Mouse (Mus musculus) cerebellum, adult 11 months (tissue): ENCODE results near the gene Cmtm2b.
"Not testable (repeated sequence)": the region's sequence is repeated elsewhere in the genome, so short reads cannot be mapped to it uniquely, and the experiment has no call there.

Experiments
- DNase-seq: peaks from one replicate; pipeline ENCODE4 v3.0.0; 2022

Gene Cmtm2b

GRCm38 (mm10) chr8:104321930-104322329 lies at the start of gene Cmtm2b:
Gene Cmtm2b (plus strand): TSS chr8:104322230.
- DNase-seq: not testable (repeated sequence)

- not testable (repeated sequence) for DNase-seq
Measured at GRCm38 (mm10) chr8:104293081-104293480, 28.9 kb upstream of the Cmtm2b start, which contains the start of gene Cmtm2a. Gene Cmtm2a (minus strand): TSS chr8:104293181.

- DNase-seq: no peak
Measured at GRCm38 (mm10) chr8:104294396-104294795, 27.6 kb upstream of the Cmtm2b start.

DNA sequence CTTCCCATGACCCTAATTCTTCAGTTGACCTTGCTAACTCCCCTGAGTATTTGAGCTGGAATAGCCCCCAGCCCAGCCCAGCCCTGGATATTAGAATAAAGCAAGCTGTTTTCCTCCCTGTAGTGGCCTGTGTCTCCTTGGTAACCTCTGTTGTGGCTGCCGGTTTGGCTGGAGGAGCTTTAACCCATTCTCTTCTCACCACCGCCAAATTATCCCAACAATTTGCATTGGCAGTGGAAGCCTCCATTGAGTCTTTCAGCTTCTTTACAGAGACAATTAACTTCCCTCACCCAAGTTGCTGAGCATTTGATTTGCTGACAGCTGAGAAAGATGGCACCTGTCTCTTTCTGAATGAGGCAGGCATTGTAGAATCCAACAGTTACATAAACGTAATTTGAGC lies 20.5 kb upstream of the Cmtm2b start:
- DNase-seq: not testable (repeated sequence)

GRCm38 (mm10) chr8:104302536-104302935 lies 19.5 kb upstream of the Cmtm2b start:
- DNase-seq: not testable (repeated sequence)

DNA sequence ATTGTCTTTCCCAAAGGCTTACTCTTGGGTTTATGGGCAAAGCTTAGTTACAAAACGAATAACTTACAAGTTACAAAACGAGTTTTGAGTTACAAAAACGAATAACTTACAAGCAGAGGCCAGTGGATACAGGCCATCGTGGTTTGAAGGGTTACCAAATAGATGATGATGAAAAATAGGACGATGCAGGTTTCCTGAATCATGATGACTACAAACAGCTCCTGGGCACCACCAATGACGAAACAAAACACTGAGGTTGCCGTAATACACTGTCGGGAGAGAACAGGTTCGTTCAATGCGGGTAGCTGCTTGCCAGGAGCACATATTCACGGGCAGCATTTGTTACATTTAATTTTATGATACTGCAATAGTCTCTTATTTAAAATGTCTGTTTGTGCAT lies 17.1 kb upstream of the Cmtm2b start:
- DNase-seq: no peak

DNA sequence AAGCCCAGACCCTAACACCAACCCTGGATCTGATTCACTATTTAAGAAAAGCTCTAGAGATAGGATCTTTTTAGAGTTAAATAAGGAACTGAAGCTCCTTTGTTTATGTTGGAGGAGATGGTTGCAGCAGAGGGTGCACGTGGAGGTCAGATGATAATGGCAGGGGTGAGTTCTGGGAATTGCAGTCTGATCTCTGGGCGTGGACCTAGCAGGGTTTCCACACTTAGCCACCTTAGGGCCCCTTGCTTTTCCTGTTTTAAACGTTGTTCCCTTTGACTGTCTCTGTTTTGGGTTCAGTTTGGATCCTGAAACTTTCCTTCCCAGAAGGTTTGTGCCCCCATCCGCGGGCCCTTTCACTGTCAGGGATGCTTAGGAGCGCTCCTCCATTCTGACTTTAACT lies 13.7 kb upstream of the Cmtm2b start:
- not testable (repeated sequence) for DNase-seq

DNA sequence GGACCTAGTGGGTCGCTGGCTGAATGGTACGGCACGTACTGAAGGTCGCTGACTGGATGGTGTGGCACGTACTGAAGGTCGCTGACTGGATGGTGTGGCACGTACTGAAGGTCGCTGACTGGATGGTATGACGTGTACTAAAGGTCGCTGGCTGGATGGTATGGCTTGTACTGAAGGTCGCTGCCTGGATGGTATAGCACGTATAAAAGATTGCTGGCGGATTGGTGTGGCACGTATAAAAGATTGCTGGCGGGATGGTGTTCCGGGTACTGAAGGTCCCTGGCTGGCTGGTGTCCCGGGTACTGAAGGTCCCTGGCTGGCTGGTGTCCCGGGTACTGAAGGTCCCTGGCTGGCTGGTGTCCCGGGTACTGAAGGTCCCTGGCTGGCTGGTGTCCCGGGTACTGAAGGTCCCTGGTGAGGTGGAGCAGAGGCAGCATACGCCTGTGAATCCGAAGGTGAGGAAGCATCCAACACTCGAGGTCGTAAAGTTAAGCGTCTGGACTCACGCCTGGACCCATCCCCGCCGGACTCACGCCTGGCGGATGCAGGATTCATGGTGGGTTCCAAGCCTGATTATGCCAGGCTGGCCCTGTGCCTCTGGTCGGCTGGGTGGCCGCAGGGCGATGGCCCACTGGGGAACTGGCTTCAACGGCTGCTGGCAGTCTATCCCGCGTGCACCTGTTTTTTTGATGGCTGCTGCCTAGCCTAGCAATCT lies 12.4 kb upstream of the Cmtm2b start, which contains the start of the genes Gm45711 and Cmtm1:
Gene Gm45711 (minus strand): TSS at position 641 of the 715 bp plus-strand sequence.
Gene Cmtm1 (minus strand): TSS at position 705 of the 715 bp plus-strand sequence.
- DNase-seq: peak; percentile 19

DNA sequence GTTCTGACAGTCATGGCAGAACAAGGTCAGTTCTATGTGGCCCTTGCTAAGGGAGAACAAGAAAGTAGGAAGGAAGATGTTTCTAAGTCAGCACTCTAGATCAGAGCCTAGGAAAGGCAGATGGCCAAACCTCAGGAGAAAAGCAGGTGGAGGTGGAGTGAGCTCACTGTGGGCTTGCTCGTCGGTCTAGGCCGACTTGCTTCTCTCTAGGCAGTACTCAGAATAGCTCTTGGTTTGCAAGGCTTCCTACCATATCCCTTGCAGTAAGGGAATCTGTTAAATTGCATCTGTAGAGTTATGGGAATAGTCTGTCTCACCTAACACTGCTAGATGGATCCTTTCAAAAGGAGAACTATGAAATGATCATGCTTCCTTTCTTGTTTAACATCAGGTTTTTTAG lies 10.0 kb upstream of the Cmtm2b start:
- DNase-seq: not testable (repeated sequence)

DNA sequence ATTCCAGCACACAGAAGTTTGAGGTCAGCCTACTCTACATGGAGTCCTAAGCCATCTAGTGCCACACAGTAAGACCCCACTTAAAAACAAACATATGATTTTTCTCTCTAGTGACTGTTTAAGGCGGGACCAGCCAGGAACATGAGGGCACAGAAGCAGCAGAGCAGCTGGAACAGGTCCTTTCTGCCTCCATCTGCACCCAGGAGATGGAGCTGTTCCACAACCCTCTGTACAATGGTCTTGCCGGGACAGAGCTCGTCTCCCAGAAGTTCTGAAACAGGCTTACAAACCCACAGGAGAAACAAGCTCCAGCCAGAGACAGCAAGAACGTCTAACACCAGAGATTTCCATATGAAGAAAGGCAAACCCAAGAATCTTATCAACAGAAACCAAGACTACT lies 8.7 kb upstream of the Cmtm2b start:
- DNase-seq: no peak

GRCm38 (mm10) chr8:104321267-104321666 lies 763 bp upstream of the Cmtm2b start, which contains the start of gene Gm11020:
Gene Gm11020 (plus strand): TSS chr8:104321567.
- DNase-seq: not testable (repeated sequence)

DNA sequence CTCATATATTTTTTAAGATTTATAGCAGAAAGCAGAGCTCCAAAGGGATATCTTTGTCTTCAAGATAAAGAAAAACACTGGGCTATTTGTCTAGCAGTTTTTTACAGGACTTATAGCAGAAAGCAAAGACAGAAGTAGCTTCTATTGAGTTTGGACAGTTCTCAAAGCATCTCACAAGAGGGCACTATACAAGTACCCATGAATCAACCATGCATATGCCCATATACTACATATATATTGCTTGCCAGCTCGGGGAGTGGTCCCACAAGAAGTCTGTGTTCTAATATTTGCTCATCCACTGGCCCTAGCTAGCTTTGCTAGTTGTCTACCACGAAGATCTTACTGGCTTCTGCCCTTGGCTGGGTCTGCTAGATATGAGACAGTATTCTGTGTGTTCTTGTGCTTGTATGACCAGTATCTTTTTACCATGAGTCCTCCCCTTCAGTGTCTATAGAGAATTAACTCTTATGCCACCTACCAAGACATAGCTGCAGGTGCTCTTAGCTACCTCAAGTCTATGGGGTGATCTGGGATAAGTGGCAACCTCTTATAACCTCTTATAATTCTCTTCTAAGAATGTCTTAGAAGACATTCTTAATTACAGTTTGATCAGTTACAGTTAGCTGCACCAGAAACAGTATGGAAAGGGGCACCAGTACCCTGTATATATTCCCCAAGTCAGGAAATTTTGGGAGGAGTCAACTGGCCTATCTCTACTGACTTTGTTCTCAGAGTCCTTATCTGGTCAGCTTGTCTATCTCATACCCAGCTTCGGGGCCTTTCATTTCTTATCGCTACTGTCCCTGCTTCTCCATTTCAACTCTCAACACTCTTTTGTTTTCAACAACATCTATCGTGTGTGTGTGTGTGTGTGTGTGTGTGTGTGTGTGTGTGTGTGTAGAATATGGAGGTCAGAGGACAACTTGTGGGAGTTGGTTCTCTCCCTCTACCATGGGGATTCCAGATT lies 10.9 kb downstream of the Cmtm2b start:
- no peak for DNase-seq

DNA sequence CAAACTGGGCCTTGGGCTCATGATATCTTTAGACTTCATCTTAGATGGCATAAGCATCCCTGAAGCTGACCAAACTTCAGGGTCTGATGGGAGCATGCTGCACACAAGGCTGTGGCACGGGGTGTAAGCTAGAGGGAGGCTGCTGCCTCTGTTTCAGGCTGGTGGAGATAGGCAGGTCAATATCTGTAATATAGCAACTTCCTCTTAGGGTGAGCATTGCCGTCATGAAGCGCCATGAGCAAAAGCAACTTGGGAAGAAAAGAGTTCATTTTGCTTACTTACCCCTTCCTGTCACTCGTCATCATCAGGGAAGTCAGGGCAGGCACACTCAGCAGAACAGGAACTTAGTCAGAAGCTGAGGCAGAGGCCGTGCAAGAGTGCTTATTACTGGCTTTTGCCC lies 11.8 kb downstream of the Cmtm2b start:
- no peak for DNase-seq

DNA sequence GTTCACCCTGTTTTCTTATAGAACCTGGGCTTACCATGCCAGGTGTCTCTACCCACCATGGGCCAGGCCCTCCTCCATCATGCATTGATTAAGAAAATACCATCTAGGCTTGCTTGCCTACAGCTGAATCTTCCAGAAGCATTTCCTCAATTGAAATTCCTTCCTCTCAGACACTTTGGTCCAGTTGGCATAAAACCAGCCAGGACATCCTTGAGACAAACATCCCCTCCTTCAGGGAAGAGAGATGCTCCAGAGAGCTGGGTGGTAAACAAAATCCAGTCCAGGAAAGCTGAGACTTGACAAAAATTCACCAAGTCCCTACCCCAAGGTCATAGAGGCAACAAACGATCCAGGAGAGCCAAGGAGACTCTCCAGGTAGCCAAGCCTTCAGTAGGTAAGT lies 12.2 kb downstream of the Cmtm2b start:
- no peak for DNase-seq

- no peak for DNase-seq
Measured at GRCm38 (mm10) chr8:104336806-104337205, 14.8 kb downstream of the Cmtm2b start.

DNA sequence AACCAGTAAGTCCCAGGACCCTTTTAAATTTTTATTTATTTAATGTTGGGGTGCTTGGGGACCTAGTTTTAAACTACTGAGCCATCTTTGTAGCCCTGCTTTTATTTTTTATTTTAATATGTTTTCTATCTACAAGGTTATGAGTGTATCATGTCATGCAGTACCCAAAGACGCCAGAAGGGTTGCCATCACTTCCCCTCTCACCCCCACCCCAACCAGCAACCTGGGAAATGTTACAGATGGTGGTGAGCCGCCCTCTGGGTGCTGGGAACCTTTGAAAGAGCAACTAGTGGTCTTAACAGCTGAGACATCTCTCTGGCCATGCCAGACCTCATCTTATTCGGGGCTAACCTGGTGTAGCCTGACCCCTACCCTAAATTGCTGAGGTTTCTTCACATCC lies 15.9 kb downstream of the Cmtm2b start:
- DNase-seq: no peak

DNA sequence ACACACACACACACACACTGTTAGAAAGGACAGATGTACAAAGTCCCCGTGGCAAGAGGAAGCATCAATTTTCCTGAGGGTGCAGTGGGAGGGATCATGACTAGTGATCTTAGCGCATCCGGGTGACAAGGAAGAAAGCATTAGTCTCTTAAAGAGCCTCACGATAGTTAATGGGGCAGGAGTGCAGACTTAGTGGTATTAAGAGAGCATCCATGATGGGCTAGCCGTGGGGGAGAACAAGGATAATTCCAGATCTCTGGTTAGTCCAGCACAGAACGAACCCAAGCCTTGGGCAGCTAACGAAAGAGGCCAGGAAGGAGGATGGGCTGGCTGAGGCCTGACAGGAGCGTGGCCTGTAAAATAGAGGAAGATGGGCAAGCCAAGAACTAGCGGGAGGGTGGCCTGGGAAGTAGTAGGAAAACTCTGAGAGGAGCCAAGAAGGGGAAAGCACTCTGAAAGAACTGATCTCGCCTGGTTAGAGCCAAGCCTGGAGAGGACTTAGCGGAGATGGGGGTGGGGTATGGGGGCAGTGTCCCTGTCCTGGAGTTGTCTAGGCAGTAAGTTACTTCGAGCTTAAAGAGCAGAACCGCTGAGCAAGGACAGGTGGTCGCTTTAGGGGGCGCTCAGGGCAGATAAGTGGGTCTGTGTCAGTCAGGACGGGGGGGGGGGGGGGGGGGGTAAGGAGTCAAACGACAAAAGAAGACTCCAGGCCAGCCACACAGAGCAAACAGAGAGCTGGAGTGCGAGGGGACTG lies 17.4 kb downstream of the Cmtm2b start, which contains the start of gene Cmtm3:
Gene Cmtm3 (plus strand): TSS at position 182 of the 754 bp plus-strand sequence.
- no peak for DNase-seq

GRCm38 (mm10) chr8:104339983-104340232 lies 17.9 kb downstream of the Cmtm2b start:
- DNase-seq: no peak

DNA sequence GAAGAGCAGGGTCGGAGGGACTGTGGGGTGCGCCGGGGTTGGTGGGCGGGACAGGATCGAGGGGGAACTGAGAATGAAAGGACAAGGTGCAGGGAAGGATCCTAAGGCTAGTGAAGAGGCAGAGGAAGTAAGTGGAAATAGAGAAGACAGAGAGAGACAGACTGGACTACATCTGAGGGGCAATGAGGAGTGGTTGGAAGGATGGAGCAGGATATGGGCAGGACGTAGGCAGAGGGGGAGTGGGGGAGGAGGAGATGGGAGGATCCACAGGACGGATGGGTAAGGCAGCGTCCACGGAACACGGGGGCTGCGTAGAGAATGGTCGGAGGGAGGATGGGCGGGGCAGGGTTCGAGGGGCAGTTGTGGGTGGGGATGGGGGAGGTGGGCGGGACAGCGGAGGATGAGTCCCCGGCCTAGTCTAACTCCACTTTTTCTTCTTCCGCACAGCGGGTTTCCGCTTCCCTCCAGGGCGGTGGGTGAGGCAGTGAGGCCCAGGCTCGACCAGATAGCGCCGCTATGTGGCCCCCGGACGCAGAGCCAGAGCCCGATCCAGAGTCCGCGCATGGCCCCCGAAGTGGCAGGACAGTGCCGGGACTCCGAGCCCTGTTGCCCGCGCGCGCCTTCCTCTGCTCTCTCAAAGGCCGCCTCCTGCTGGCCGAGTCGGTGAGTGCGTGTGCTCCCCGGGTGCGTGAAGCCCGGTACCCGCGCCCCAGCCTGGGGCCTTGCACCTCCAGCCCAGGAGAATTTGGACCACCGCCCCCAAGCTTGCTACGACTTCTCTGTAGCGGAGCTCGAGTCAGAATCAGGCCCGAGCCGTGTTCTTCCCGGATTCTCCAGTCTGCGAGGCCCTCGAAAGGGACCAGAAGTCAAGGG lies 18.4 kb downstream of the Cmtm2b start:
- DNase-seq: peak; percentile 34

DNA sequence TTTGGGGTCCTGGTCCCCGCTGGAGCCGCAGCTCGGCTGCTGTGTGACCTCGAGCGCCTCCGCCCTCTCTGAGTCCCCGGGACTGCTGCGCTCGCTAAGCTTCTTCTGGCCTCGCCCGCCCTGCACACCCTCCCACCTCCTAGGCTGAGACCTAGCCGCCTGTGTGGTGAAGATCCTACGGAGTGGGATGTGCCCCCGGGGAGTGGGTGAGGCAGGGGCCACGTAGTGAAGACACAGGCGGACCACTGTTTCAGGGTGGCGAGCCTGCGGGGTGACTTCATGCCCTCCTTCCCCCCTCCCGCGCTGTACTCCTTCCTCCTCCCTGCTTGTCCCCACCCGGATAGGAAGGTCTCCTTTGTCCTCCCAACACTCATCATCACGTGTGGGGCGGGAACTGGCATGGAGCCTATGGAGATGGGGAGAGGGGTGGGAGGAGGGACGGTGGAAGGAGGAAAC lies 19.1 kb downstream of the Cmtm2b start:
- DNase-seq: no peak

DNA sequence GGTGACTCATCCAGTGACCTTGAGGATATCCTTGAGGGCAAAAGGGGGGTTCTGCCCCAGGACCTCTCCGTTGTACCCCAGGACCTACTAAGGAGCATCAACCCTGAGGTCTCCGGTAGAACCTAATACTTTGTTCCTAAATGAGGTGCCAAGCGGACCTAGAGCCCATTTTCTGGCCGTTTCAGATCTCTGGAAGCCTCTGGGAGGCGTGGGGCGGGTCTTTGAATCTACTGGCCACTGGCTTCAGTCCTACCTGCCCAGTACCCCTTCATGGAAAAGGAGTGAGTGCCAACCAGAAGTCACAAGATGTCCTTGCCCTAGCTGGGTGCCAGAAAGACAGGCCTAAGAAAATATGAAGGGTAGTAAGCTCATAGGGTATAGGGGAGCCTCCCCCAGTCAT lies 19.6 kb downstream of the Cmtm2b start:
- no peak for DNase-seq

- no peak for DNase-seq
Measured at GRCm38 (mm10) chr8:104342426-104342825, 20.4 kb downstream of the Cmtm2b start.
